8 mouse cellular contexts compared by ENCODE assay signal in genomic region chrX:169685731-169686130, GRCm38 (mm10). TPM values are rescaled to one million over a fixed set of nuclear protein-coding genes. Genes with fewer than 3 reads are reported as not detected.
DNase-seq lines count a peak whose midpoint lies in the region; ATAC-seq lines count a peak whose summit lies in the region.

No protein-coding gene starts in this region.

- no peaks in the 10 kb centered on the region for H3K36me3 ChIP-seq in kidney, embryonic 14.5 days (ENCODE audit: control insufficient read depth, insufficient read depth, low read length)
- no peaks in the 10 kb centered on the region for H3K36me3 ChIP-seq in embryonic facial prominence, embryonic 15.5 days
- H3K36me3 ChIP-seq in intestine, embryonic 15.5 days = no peaks in the 10 kb centered on the region
- H3K36me3 ChIP-seq in midbrain, embryonic 14.5 days (ENCODE audit: control insufficient read depth, insufficient read depth, low read length) = no peaks in the 10 kb centered on the region

- no peaks in the 10 kb centered on the region for H3K4me1 ChIP-seq in kidney, embryonic 14.5 days (ENCODE audit: control insufficient read depth, insufficient read depth, low read length)
- H3K4me1 ChIP-seq in embryonic facial prominence, embryonic 15.5 days = no peaks in the 10 kb centered on the region
- no peaks in the 10 kb centered on the region for H3K4me1 ChIP-seq in intestine, embryonic 15.5 days (replicated peaks)
- H3K4me1 ChIP-seq in midbrain, embryonic 14.5 days (ENCODE audit: control insufficient read depth, insufficient read depth, low read length) = no peaks in the 10 kb centered on the region

- H3K9ac ChIP-seq in kidney, embryonic 14.5 days (ENCODE audit: low read depth, low read length) = no peak overlapping the region
- no peak overlapping the region for H3K9ac ChIP-seq in embryonic facial prominence, embryonic 15.5 days
- H3K9ac ChIP-seq in intestine, embryonic 15.5 days = no peak overlapping the region
- no peak overlapping the region for H3K9ac ChIP-seq in midbrain, embryonic 14.5 days (replicated peaks; ENCODE audit: low read length)

- 61% methylated on average over 8 of the region's 8 CpGs for WGBS in kidney, embryonic 14.5 days
- 25% methylated on average over 8 of the region's 8 CpGs for WGBS in embryonic facial prominence, embryonic 15.5 days
- 28% methylated on average over 8 of the region's 8 CpGs for WGBS in intestine, embryonic 15.5 days
- 38% methylated on average over 8 of the region's 8 CpGs for WGBS in midbrain, embryonic 14.5 days

- DNase-seq in kidney, postnatal 25 days = no peak
- DNase-seq in midbrain, embryonic 14.5 days = no peak
- DNase-seq in cerebellum, postnatal 4 days (ENCODE audit: low spot score in 2 of 2) = no peak
- DNase-seq in left cerebral cortex, adult 11 months (ENCODE audit: low spot score) = no peak
- no peak for DNase-seq in thymus, postnatal 36 days

- H3K9me3 ChIP-seq in kidney, embryonic 14.5 days (ENCODE audit: control insufficient read depth, low read length) = no peaks in the 10 kb centered on the region
- H3K9me3 ChIP-seq in embryonic facial prominence, embryonic 15.5 days (replicated peaks) = no peaks in the 10 kb centered on the region
- H3K9me3 ChIP-seq in intestine, embryonic 15.5 days = no peaks in the 10 kb centered on the region
- no peaks in the 10 kb centered on the region for H3K9me3 ChIP-seq in midbrain, embryonic 14.5 days (ENCODE audit: control insufficient read depth, low read length)

- H3K4me3 ChIP-seq in kidney, embryonic 14.5 days (ENCODE audit: low read length) = peak overlapping the region; percentile 28; the same call in 1 of the 2 replicates
- H3K4me3 ChIP-seq in embryonic facial prominence, embryonic 15.5 days (replicated peaks) = peak overlapping the region; percentile 37
- H3K4me3 ChIP-seq in intestine, embryonic 15.5 days (replicated peaks) = peak overlapping the region; percentile 37
- no peak overlapping the region for H3K4me3 ChIP-seq in midbrain, embryonic 14.5 days (replicated peaks; ENCODE audit: low read depth, low read length)

- H3K4me2 ChIP-seq in kidney, embryonic 14.5 days (replicated peaks; ENCODE audit: low read depth, low read length) = peak overlapping the region; percentile 34; the same call in 1 of the 2 replicates
- H3K4me2 ChIP-seq in embryonic facial prominence, embryonic 15.5 days (replicated peaks) = peak overlapping the region; percentile 43
- H3K4me2 ChIP-seq in intestine, embryonic 15.5 days (replicated peaks) = peak overlapping the region; percentile 50
- H3K4me2 ChIP-seq in midbrain, embryonic 14.5 days (ENCODE audit: low read length) = peak overlapping the region; percentile 47

- no peaks in the 10 kb centered on the region for H3K27me3 ChIP-seq in kidney, embryonic 14.5 days (ENCODE audit: control insufficient read depth, insufficient read depth, low read length)
- no peaks in the 10 kb centered on the region for H3K27me3 ChIP-seq in embryonic facial prominence, embryonic 15.5 days
- H3K27me3 ChIP-seq in intestine, embryonic 15.5 days (replicated peaks) = no peaks in the 10 kb centered on the region
- peaks cover 6% of the 10 kb centered on the region; the same call in 1 of the 2 replicates for H3K27me3 ChIP-seq in midbrain, embryonic 14.5 days (ENCODE audit: control insufficient read depth, insufficient read depth, low read length)

- no peak for ATAC-seq in kidney, embryonic 14.5 days (ENCODE audit: low FRiP score, low TSS enrichment)
- ATAC-seq in embryonic facial prominence, embryonic 15.5 days (ENCODE audit: insufficient number of reproducible peaks, low FRiP score, low TSS enrichment, low read depth) = no peak
- no peak for ATAC-seq in intestine, embryonic 15.5 days
- ATAC-seq in midbrain, embryonic 14.5 days (ENCODE audit: low FRiP score, low TSS enrichment) = no peak

- no peak overlapping the region for H3K27ac ChIP-seq in kidney, embryonic 14.5 days (ENCODE audit: low read depth, low read length)
- 0 out of 2 replicates have a peak overlapping the region, but pooled peaks have one; percentile 28 for H3K27ac ChIP-seq in embryonic facial prominence, embryonic 15.5 days (replicated peaks)
- H3K27ac ChIP-seq in intestine, embryonic 15.5 days = no peak overlapping the region
- H3K27ac ChIP-seq in midbrain, embryonic 14.5 days (replicated peaks; ENCODE audit: low read depth, low read length) = no peak overlapping the region

RNA-seq across cellular contexts. Expression of gene Mid1, which starts 0.7 kb away (rescaled TPM):
- polyA plus RNA-seq in kidney, embryonic 14.5 days (2014; fragmentation: Nextera tagmentation; extraction: Ambion mirVana) = 11.7 and 20.2 TPM in 2 replicates
- 7.5 and 9.8 TPM in 2 replicates for polyA plus RNA-seq in embryonic facial prominence, embryonic 15.5 days (2015; fragmentation: Nextera tagmentation; extraction: Ambion mirVana)
- polyA plus RNA-seq in intestine, embryonic 15.5 days (2015; fragmentation: Nextera tagmentation; extraction: Ambion mirVana) = 5.1 and 5.2 TPM in 2 replicates
- 11.4 and 14.4 TPM in 2 replicates for polyA plus RNA-seq in midbrain, embryonic 14.5 days (2014; fragmentation: Nextera tagmentation; extraction: Ambion mirVana)
